ENCODE assay signal across 17 mouse cellular contexts in genomic region chr2:94945646-94946045, GRCm38 (mm10).
"Had no signal": no experiment of that assay in that cellular context is flagged by ENCODE, and none has a peak within 500 bp of the region (broad histone marks: within the 10 kb centered on the region; RNA-seq: fewer than 3 reads in every experiment).

No protein-coding gene starts in this region.

- H3K4me1 ChIP-seq: kidney, embryonic 15.5 days; limb, embryonic 12.5 days; limb, embryonic 15.5 days; midbrain, embryonic 13.5 days had no signal

- H3K4me3 ChIP-seq: kidney, embryonic 15.5 days; limb, embryonic 12.5 days; limb, embryonic 15.5 days; midbrain, embryonic 13.5 days had no signal

- H3K27ac ChIP-seq: kidney, embryonic 15.5 days; limb, embryonic 12.5 days; limb, embryonic 15.5 days; liver, embryonic 14.5 days; macrophage; midbrain, embryonic 13.5 days had no signal

- H3K9me3 ChIP-seq: kidney, embryonic 15.5 days; limb, embryonic 12.5 days; limb, embryonic 15.5 days; midbrain, embryonic 13.5 days had no signal

- DNase-seq: kidney, postnatal 10 days; kidney, postnatal 36 days; left cerebral cortex, postnatal 4 days; liver, postnatal 0 days; lung, embryonic 14.5 days; thymus, adult 2 months; thymus, postnatal 14 days; thymus, postnatal 4 days had no signal

- H3K36me3 ChIP-seq: kidney, embryonic 15.5 days; limb, embryonic 12.5 days; limb, embryonic 15.5 days; midbrain, embryonic 13.5 days had no signal

- H3K27me3 ChIP-seq: kidney, embryonic 15.5 days; limb, embryonic 12.5 days; limb, embryonic 15.5 days; midbrain, embryonic 13.5 days had no signal

- H3K9ac ChIP-seq: kidney, embryonic 15.5 days; limb, embryonic 12.5 days; limb, embryonic 15.5 days; liver, embryonic 14.5 days; liver, postnatal 0 days; lung, embryonic 14.5 days; midbrain, embryonic 13.5 days had no signal

- ATAC-seq: liver, postnatal 0 days; lung, postnatal 0 days; midbrain, embryonic 13.5 days; midbrain, embryonic 16.5 days had no signal

- H3K4me2 ChIP-seq: kidney, embryonic 15.5 days; limb, embryonic 12.5 days; limb, embryonic 15.5 days; liver, embryonic 11.5 days; lung, embryonic 14.5 days; midbrain, embryonic 13.5 days had no signal
